ENCODE assay signal across 8 mouse cellular contexts in the genomic region with DNA sequence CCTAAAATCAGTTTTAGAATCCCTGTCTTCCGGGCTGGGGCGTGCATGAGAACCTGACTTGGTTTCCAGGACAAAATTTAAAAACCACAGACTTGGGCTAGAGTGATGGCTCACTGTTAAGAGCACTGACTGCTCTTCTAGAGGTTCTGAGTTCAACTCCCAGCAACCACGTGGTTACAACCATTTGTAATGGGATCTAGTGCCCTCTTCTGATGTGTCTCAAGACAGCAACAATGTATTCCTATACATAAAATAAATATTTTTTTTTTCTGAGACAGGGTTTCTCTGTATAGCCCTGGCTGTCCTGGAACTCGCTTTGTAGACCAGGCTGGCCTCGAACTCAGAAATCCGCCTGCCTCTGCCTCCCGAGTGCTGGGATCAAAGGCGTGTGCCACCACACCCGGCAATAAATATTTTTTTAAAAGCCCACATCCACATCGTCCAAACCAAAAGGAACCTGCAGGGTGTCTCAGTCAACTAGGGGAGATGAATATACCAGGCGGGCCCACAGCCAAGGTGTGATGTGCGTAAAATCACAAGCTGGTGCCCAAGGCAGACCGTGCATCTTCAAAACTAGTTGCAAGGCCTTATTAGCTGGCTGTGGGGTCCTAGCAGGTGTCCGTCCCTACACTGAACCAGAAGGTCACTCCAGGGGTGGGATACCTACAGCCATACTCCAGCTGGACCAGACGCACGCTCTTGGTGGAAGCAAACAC. TPM values are rescaled to one million over a fixed set of nuclear protein-coding genes. Genes with fewer than 3 reads are reported as not detected.
A peak's percentile ranks its signal among the peaks of the same experiment; 100 is the strongest.
DNase-seq lines count a peak whose midpoint lies in the region; ATAC-seq and TF ChIP-seq lines count a peak whose summit lies in the region.

No protein-coding gene starts in this region.

- H3K27me3 ChIP-seq in liver, adult 2 months (ENCODE audit: control insufficient read depth, insufficient read depth, low read length): no peaks in the 10 kb centered on the region
- no peaks in the 10 kb centered on the region for H3K27me3 ChIP-seq in embryonic facial prominence, embryonic 11.5 days (ENCODE audit: control insufficient read depth, insufficient read depth, low read length)
- no peaks in the 10 kb centered on the region for H3K27me3 ChIP-seq in intestine, embryonic 15.5 days (replicated peaks)
- no peaks in the 10 kb centered on the region for H3K27me3 ChIP-seq in neural tube, embryonic 13.5 days
- no peaks in the 10 kb centered on the region for H3K27me3 ChIP-seq in thymus, adult 2 months (ENCODE audit: control insufficient read depth, insufficient read depth, low read length)

- H3K27ac ChIP-seq in liver, adult 2 months (replicated peaks; ENCODE audit: insufficient read depth, low read depth, low read length): no peak overlapping the region
- H3K27ac ChIP-seq in embryonic facial prominence, embryonic 11.5 days (replicated peaks; ENCODE audit: low read depth, low read length): no peak overlapping the region
- H3K27ac ChIP-seq in intestine, embryonic 15.5 days: peak overlapping the region; percentile 92
- peak overlapping the region; percentile 79 for H3K27ac ChIP-seq in neural tube, embryonic 13.5 days (replicated peaks)
- H3K27ac ChIP-seq in thymus, adult 2 months (ENCODE audit: control insufficient read depth, insufficient read depth, low read length): no peak overlapping the region

- H3K36me3 ChIP-seq in liver, adult 2 months (ENCODE audit: control insufficient read depth, insufficient read depth, low read length): no peaks in the 10 kb centered on the region
- no peaks in the 10 kb centered on the region; the same call in none of the 2 replicates for H3K36me3 ChIP-seq in embryonic facial prominence, embryonic 11.5 days (replicated peaks; ENCODE audit: control insufficient read depth, insufficient read depth, low read depth, low read length)
- peaks cover 16% of the 10 kb centered on the region; the same call in 1 of the 2 replicates for H3K36me3 ChIP-seq in intestine, embryonic 15.5 days
- H3K36me3 ChIP-seq in neural tube, embryonic 13.5 days: peaks cover 29% of the 10 kb centered on the region
- H3K36me3 ChIP-seq in thymus, adult 2 months (ENCODE audit: control insufficient read depth, insufficient read depth, low read length): peaks cover 4% of the 10 kb centered on the region; the same call in 1 of the 2 replicates

- no peak for TF ChIP-seq CTCF in liver, adult 2 months (IDR thresholded peaks at IDR 0.05; ENCODE audit: low read depth, low read length)
- TF ChIP-seq CTCF in thymus, adult 2 months (IDR thresholded peaks at IDR 0.05; ENCODE audit: borderline replicate concordance, control insufficient read depth, extremely low read depth, insufficient read depth, low read length, poor library complexity): no peak

- TF ChIP-seq POLR2A in liver, adult 2 months (IDR thresholded peaks at IDR 0.05; ENCODE audit: extremely low read depth, insufficient read depth, low read length): no peak
- no peak for TF ChIP-seq POLR2A in thymus, adult 2 months (IDR thresholded peaks at IDR 0.05; ENCODE audit: control insufficient read depth, extremely low read depth, insufficient read depth, low read length, poor library complexity)

- no peak for DNase-seq in liver, adult 2 months (ENCODE audit: extremely low read depth, low read depth, low spot score)
- DNase-seq in liver: no peak
- DNase-seq in embryonic facial prominence, embryonic 11.5 days (ENCODE audit: low spot score): no peak
- DNase-seq in kidney, adult 11 months: no peak
- no peak for DNase-seq in thymus, adult 2 months

- 67% methylated on average over 16 of the region's 16 CpGs for WGBS in liver, adult 2 months
- WGBS in embryonic facial prominence, embryonic 11.5 days: 65% methylated on average over 16 of the region's 16 CpGs
- 57% methylated on average over 16 of the region's 16 CpGs for WGBS in intestine, embryonic 15.5 days
- 64% methylated on average over 16 of the region's 16 CpGs for WGBS in neural tube, embryonic 13.5 days
- WGBS in thymus, adult 2 months: 62% methylated on average over 16 of the region's 16 CpGs

- peak overlapping the region; percentile 99 for H3K4me2 ChIP-seq in embryonic facial prominence, embryonic 11.5 days (ENCODE audit: low read depth, low read length)
- H3K4me2 ChIP-seq in intestine, embryonic 15.5 days (replicated peaks): peak overlapping the region; percentile 99
- peak overlapping the region; percentile 87 for H3K4me2 ChIP-seq in neural tube, embryonic 13.5 days

- H3K4me1 ChIP-seq in liver, adult 2 months (ENCODE audit: control insufficient read depth, insufficient read depth, low read length): peaks cover 7% of the 10 kb centered on the region; the same call in 1 of the 2 replicates
- peaks cover 7% of the 10 kb centered on the region; the same call in 1 of the 2 replicates for H3K4me1 ChIP-seq in embryonic facial prominence, embryonic 11.5 days (ENCODE audit: control insufficient read depth, insufficient read depth, low read length)
- peaks cover 13% of the 10 kb centered on the region for H3K4me1 ChIP-seq in intestine, embryonic 15.5 days (replicated peaks)
- peaks cover 25% of the 10 kb centered on the region for H3K4me1 ChIP-seq in neural tube, embryonic 13.5 days (replicated peaks)
- peaks cover 20% of the 10 kb centered on the region for H3K4me1 ChIP-seq in thymus, adult 2 months (replicated peaks; ENCODE audit: control insufficient read depth, insufficient read depth, low read length)

- ATAC-seq in embryonic facial prominence, embryonic 11.5 days (replicated peaks; ENCODE audit: insufficient number of reproducible peaks, low FRiP score, low TSS enrichment, low read depth): no peak
- no peak for ATAC-seq in intestine, embryonic 15.5 days
- 0 out of 2 replicates have a peak, but pooled peaks have one; percentile 2 for ATAC-seq in neural tube, embryonic 13.5 days (ENCODE audit: low read depth)
- ATAC-seq in erythroid progenitor cell, adult 5-6 weeks (replicated peaks; ENCODE audit: low FRiP score, poor library complexity, severe bottlenecking): no peak

- no peaks in the 10 kb centered on the region for H3K9me3 ChIP-seq in embryonic facial prominence, embryonic 11.5 days (replicated peaks; ENCODE audit: control insufficient read depth, low read length)
- H3K9me3 ChIP-seq in intestine, embryonic 15.5 days: no peaks in the 10 kb centered on the region
- H3K9me3 ChIP-seq in neural tube, embryonic 13.5 days: no peaks in the 10 kb centered on the region

- no peaks in the 10 kb centered on the region; the same call in 1 of the 2 replicates for H3K79me2 ChIP-seq in liver, adult 2 months (ENCODE audit: control insufficient read depth, insufficient read depth, low read length)

- H3K4me3 ChIP-seq in liver, adult 2 months (ENCODE audit: insufficient read depth, low read depth, low read length): peak overlapping the region; percentile 62; the same call in 1 of the 2 replicates
- peak overlapping the region; percentile 75 for H3K4me3 ChIP-seq in embryonic facial prominence, embryonic 11.5 days (ENCODE audit: low read depth, low read length)
- H3K4me3 ChIP-seq in intestine, embryonic 15.5 days (replicated peaks): peak overlapping the region; percentile 79
- peak overlapping the region; percentile 59 for H3K4me3 ChIP-seq in neural tube, embryonic 13.5 days
- H3K4me3 ChIP-seq in thymus, adult 2 months (ENCODE audit: control insufficient read depth, insufficient read depth, low read length): no peak overlapping the region; the same call in 1 of the 2 replicates

- no peak overlapping the region for H3K9ac ChIP-seq in liver, adult 2 months (ENCODE audit: low read depth, low read length)
- H3K9ac ChIP-seq in embryonic facial prominence, embryonic 11.5 days (replicated peaks; ENCODE audit: low read length): peak overlapping the region; percentile 83
- peak overlapping the region; percentile 85 for H3K9ac ChIP-seq in intestine, embryonic 15.5 days
- H3K9ac ChIP-seq in neural tube, embryonic 13.5 days: peak overlapping the region; percentile 76

RNA-seq across cellular contexts. Expression of gene Ctsa, which starts 0.5 kb away (rescaled TPM):
- total RNA-seq in liver, adult 2 months (2014; rRNA removed): 112 and 135 TPM in 2 replicates
- 164 and 279 TPM in 2 replicates for polyA plus RNA-seq in liver, adult 2 months (2012; rRNA removed)
- 102 TPM in 2 replicates for polyA plus RNA-seq in embryonic facial prominence, embryonic 11.5 days (2014; fragmentation: Nextera tagmentation; extraction: Ambion mirVana)
- 266 and 277 TPM in 2 replicates for polyA plus RNA-seq in intestine, embryonic 15.5 days (2015; fragmentation: Nextera tagmentation; extraction: Ambion mirVana)
- 97.5 and 109 TPM in 2 replicates for polyA plus RNA-seq in neural tube, embryonic 13.5 days (2015; fragmentation: Nextera tagmentation; extraction: Ambion mirVana)
- total RNA-seq in erythroid progenitor cell, adult 5-6 weeks (2015; ENCODE audit: low replicate concordance): 34.0 and 35.3 TPM in 2 replicates
- total RNA-seq in erythroid progenitor cell, adult 5-6 weeks (2017; ENCODE audit: low replicate concordance): 38.9 and 43.0 TPM in 2 replicates
- 467 and 538 TPM in 2 replicates for polyA plus RNA-seq in thymus, adult 2 months (2012; rRNA removed)

RNA-seq across cellular contexts. Expression of gene Neurl2, which starts 1.1 kb away (rescaled TPM):
- total RNA-seq in liver, adult 2 months (2014; rRNA removed): 1.6 and 2.3 TPM in 2 replicates
- 4.5 and 5.6 TPM in 2 replicates for polyA plus RNA-seq in liver, adult 2 months (2012; rRNA removed)
- 3.0 and 4.7 TPM in 2 replicates for polyA plus RNA-seq in embryonic facial prominence, embryonic 11.5 days (2014; fragmentation: Nextera tagmentation; extraction: Ambion mirVana)
- 6.8 and 7.4 TPM in 2 replicates for polyA plus RNA-seq in intestine, embryonic 15.5 days (2015; fragmentation: Nextera tagmentation; extraction: Ambion mirVana)
- polyA plus RNA-seq in neural tube, embryonic 13.5 days (2015; fragmentation: Nextera tagmentation; extraction: Ambion mirVana): 4.9 and 5.4 TPM in 2 replicates
- total RNA-seq in erythroid progenitor cell, adult 5-6 weeks (2015; ENCODE audit: low replicate concordance): not detected in 2 replicates
- 1.2 TPM in 1 of 2 replicates, not detected in the other for total RNA-seq in erythroid progenitor cell, adult 5-6 weeks (2017; ENCODE audit: low replicate concordance)
- polyA plus RNA-seq in thymus, adult 2 months (2012; rRNA removed): 24.0 and 31.7 TPM in 2 replicates

RNA-seq across cellular contexts. Expression of gene Spata25, which starts 3.9 kb away (rescaled TPM):
- 0.18 TPM in 1 of 2 replicates, not detected in the other for total RNA-seq in liver, adult 2 months (2014; rRNA removed)
- not detected in 2 replicates for polyA plus RNA-seq in liver, adult 2 months (2012; rRNA removed)
- 0.36 TPM in 1 of 2 replicates, not detected in the other for polyA plus RNA-seq in embryonic facial prominence, embryonic 11.5 days (2014; fragmentation: Nextera tagmentation; extraction: Ambion mirVana)
- not detected in 2 replicates for polyA plus RNA-seq in intestine, embryonic 15.5 days (2015; fragmentation: Nextera tagmentation; extraction: Ambion mirVana)
- polyA plus RNA-seq in neural tube, embryonic 13.5 days (2015; fragmentation: Nextera tagmentation; extraction: Ambion mirVana): not detected in 2 replicates
- total RNA-seq in erythroid progenitor cell, adult 5-6 weeks (2015; ENCODE audit: low replicate concordance): not detected in 2 replicates
- total RNA-seq in erythroid progenitor cell, adult 5-6 weeks (2017; ENCODE audit: low replicate concordance): not detected in 2 replicates
- polyA plus RNA-seq in thymus, adult 2 months (2012; rRNA removed): 2.9 and 4.5 TPM in 2 replicates

RNA-seq across cellular contexts. Expression of gene Zswim1, which starts 9.7 kb away (rescaled TPM):
- 0.55 and 0.81 TPM in 2 replicates for total RNA-seq in liver, adult 2 months (2014; rRNA removed)
- polyA plus RNA-seq in liver, adult 2 months (2012; rRNA removed): 3.2 and 4.4 TPM in 2 replicates
- polyA plus RNA-seq in embryonic facial prominence, embryonic 11.5 days (2014; fragmentation: Nextera tagmentation; extraction: Ambion mirVana): 20.4 and 21.2 TPM in 2 replicates
- polyA plus RNA-seq in intestine, embryonic 15.5 days (2015; fragmentation: Nextera tagmentation; extraction: Ambion mirVana): 13.5 TPM in 2 replicates
- 22.3 and 23.7 TPM in 2 replicates for polyA plus RNA-seq in neural tube, embryonic 13.5 days (2015; fragmentation: Nextera tagmentation; extraction: Ambion mirVana)
- 1.1 and 5.4 TPM in 2 replicates for total RNA-seq in erythroid progenitor cell, adult 5-6 weeks (2015; ENCODE audit: low replicate concordance)
- 0.30 TPM in 1 of 2 replicates, not detected in the other for total RNA-seq in erythroid progenitor cell, adult 5-6 weeks (2017; ENCODE audit: low replicate concordance)
- polyA plus RNA-seq in thymus, adult 2 months (2012; rRNA removed): 9.5 and 11.5 TPM in 2 replicates

RNA-seq across cellular contexts. Expression of gene Pltp, which starts 25.3 kb away (rescaled TPM):
- total RNA-seq in liver, adult 2 months (2014; rRNA removed): 21.7 and 22.1 TPM in 2 replicates
- polyA plus RNA-seq in liver, adult 2 months (2012; rRNA removed): 49.7 and 92.8 TPM in 2 replicates
- 41.8 and 50.2 TPM in 2 replicates for polyA plus RNA-seq in embryonic facial prominence, embryonic 11.5 days (2014; fragmentation: Nextera tagmentation; extraction: Ambion mirVana)
- polyA plus RNA-seq in intestine, embryonic 15.5 days (2015; fragmentation: Nextera tagmentation; extraction: Ambion mirVana): 28.7 and 29.5 TPM in 2 replicates
- 126 and 132 TPM in 2 replicates for polyA plus RNA-seq in neural tube, embryonic 13.5 days (2015; fragmentation: Nextera tagmentation; extraction: Ambion mirVana)
- total RNA-seq in erythroid progenitor cell, adult 5-6 weeks (2015; ENCODE audit: low replicate concordance): 1.3 and 5.0 TPM in 2 replicates
- total RNA-seq in erythroid progenitor cell, adult 5-6 weeks (2017; ENCODE audit: low replicate concordance): 0.23 TPM in 1 of 2 replicates, not detected in the other
- 227 and 263 TPM in 2 replicates for polyA plus RNA-seq in thymus, adult 2 months (2012; rRNA removed)

Comparison
In these comparisons a context has a peak if more than half of its experiments do, and no peak if none do; other contexts are left out.
1. H3K27ac ChIP-seq: peak in intestine, embryonic 15.5 days (single experiment) and neural tube, embryonic 13.5 days (single experiment); none in liver, adult 2 months (single experiment), embryonic facial prominence, embryonic 11.5 days (single experiment) and thymus, adult 2 months (single experiment).
2. Peak in every context shown above with its lines, with median percentiles within 50 percentile points of each other: H3K4me2 ChIP-seq.